Mouse (Mus musculus) kidney, adult 11 months (tissue): ENCODE data around the gene Ttyh2.

Experiments
- DNase-seq: peaks from one replicate; pipeline ENCODE4 v3.0.0; 2022

The Ttyh2 gene

GRCm38 (mm10) chr11:114675341-114675825, at the start of gene Ttyh2:
Gene Ttyh2 (plus strand): TSS chr11:114675431.
- peak; percentile 81 for DNase-seq

GRCm38 (mm10) chr11:114626071-114626690, 49.0 kb upstream of the Ttyh2 start:
- no peak for DNase-seq

- DNase-seq: no peak
Observed at GRCm38 (mm10) chr11:114627036-114627435, 48.2 kb upstream of the Ttyh2 start.

- DNase-seq: no peak
Observed at GRCm38 (mm10) chr11:114628032-114628431, 47.2 kb upstream of the Ttyh2 start.

GRCm38 (mm10) chr11:114630044-114630443, 45.2 kb upstream of the Ttyh2 start:
- DNase-seq: no peak

GRCm38 (mm10) chr11:114632266-114632665, 43.0 kb upstream of the Ttyh2 start:
- no peak for DNase-seq

GRCm38 (mm10) chr11:114636292-114636691, 38.9 kb upstream of the Ttyh2 start:
- DNase-seq: peak; percentile 47

- DNase-seq: peak; percentile 22
Observed at GRCm38 (mm10) chr11:114636727-114637505, 38.3 kb upstream of the Ttyh2 start.

- no peak for DNase-seq
Observed at GRCm38 (mm10) chr11:114638647-114639290, 36.5 kb upstream of the Ttyh2 start.

- DNase-seq: no peak
Observed at GRCm38 (mm10) chr11:114639681-114640103, 35.5 kb upstream of the Ttyh2 start.

GRCm38 (mm10) chr11:114640658-114641057, 34.6 kb upstream of the Ttyh2 start:
- no peak for DNase-seq

- no peak for DNase-seq
Observed at GRCm38 (mm10) chr11:114641136-114641535, 34.1 kb upstream of the Ttyh2 start.

- DNase-seq: no peak
Observed at GRCm38 (mm10) chr11:114642184-114642583, 33.0 kb upstream of the Ttyh2 start.

- DNase-seq: no peak
Observed at GRCm38 (mm10) chr11:114642926-114643325, 32.3 kb upstream of the Ttyh2 start.

- no peak for DNase-seq
Observed at GRCm38 (mm10) chr11:114644122-114644521, 31.1 kb upstream of the Ttyh2 start.

GRCm38 (mm10) chr11:114649510-114649909, 25.7 kb upstream of the Ttyh2 start:
- DNase-seq: no peak

- DNase-seq: no peak
Observed at GRCm38 (mm10) chr11:114652531-114652930, 22.7 kb upstream of the Ttyh2 start.

- no peak for DNase-seq
Observed at GRCm38 (mm10) chr11:114653664-114654063, 21.6 kb upstream of the Ttyh2 start.

- no peak for DNase-seq
Observed at GRCm38 (mm10) chr11:114654552-114654951, 20.7 kb upstream of the Ttyh2 start.

- no peak for DNase-seq
Observed at GRCm38 (mm10) chr11:114655350-114656008, 19.8 kb upstream of the Ttyh2 start.

- DNase-seq: no peak
Observed at GRCm38 (mm10) chr11:114656994-114657644, 18.1 kb upstream of the Ttyh2 start.

GRCm38 (mm10) chr11:114657737-114658136, 17.5 kb upstream of the Ttyh2 start:
- DNase-seq: peak; percentile 20

GRCm38 (mm10) chr11:114662161-114662560, 13.1 kb upstream of the Ttyh2 start:
- no peak for DNase-seq
